Mouse (Mus musculus) embryonic facial prominence, embryonic 13.5 days (tissue): ENCODE measurements around the gene Lrp5. TPM values are rescaled to one million over a fixed set of nuclear protein-coding genes. Genes with fewer than 3 reads are reported as not detected.

Source experiments
- ATAC-seq: fragments of 200-750 bp; cut with Nextera tagmentation; 2 replicates; pipeline ENCODE4 v1.8.0; 2017; ENCODE audit warnings: low read depth; ENCODE audit not compliant: insufficient number of reproducible peaks, insufficient read depth, low FRiP score, low TSS enrichment
- H3K27ac ChIP-seq: fragments of 300-500 bp; sonication (generic); 2 replicates; pipeline ENCODE4 v1.5.1; 2015; ENCODE audit warnings: moderate library complexity, mild to moderate bottlenecking, inconsistent platforms
- H3K27me3 ChIP-seq: fragments of 300-500 bp; sonication (generic); 2 replicates; pipeline ENCODE4 v1.6.1; 2015; ENCODE audit warnings: mild to moderate bottlenecking, inconsistent platforms
- H3K36me3 ChIP-seq: fragments of 300-500 bp; sonication (generic); 2 replicates; pipeline ENCODE4 v1.6.1; 2015; ENCODE audit warnings: mild to moderate bottlenecking, inconsistent platforms
- H3K4me1 ChIP-seq: fragments of 300-500 bp; sonication (generic); 2 replicates; pipeline ENCODE4 v1.6.1; 2015; ENCODE audit warnings: inconsistent platforms
- H3K4me2 ChIP-seq: fragments of 300-500 bp; sonication (generic); 2 replicates; pipeline ENCODE4 v1.6.1; 2015; ENCODE audit warnings: moderate library complexity, mild to moderate bottlenecking, inconsistent platforms
- H3K4me3 ChIP-seq: fragments of 300-500 bp; sonication (generic); 2 replicates; pipeline ENCODE4 v1.5.1; 2015; ENCODE audit warnings: mild to moderate bottlenecking, inconsistent platforms
- H3K9ac ChIP-seq: fragments of 300-500 bp; sonication (generic); 2 replicates; pipeline ENCODE4 v1.6.1; 2015; ENCODE audit warnings: mild to moderate bottlenecking, inconsistent platforms
- H3K9me3 ChIP-seq: fragments of 300-500 bp; sonication (generic); 2 replicates; pipeline ENCODE4 v1.6.1; 2016; ENCODE audit warnings: inconsistent platforms
- WGBS: fragments of 180-500 bp; shearing (Covaris S2); methylation state at CpG from one replicate; pipeline ENCODE4 v1.1.7; 2015; ENCODE audit warnings: mixed read lengths; 5-methylcytosine and 5-hydroxymethylcytosine counted together
- polyA plus RNA-seq: library from polyadenylated mRNA; unstranded; fragments of >200 nt; fragmentation: Nextera tagmentation; extraction: Ambion mirVana; gene quantifications from 2 replicates; pipeline ENCODE4 v1.2.1, GENCODE M21; 2015

Lrp5 gene
- polyA plus RNA-seq, 1 experiment from 2014 or later: 7.9 TPM

DNA sequence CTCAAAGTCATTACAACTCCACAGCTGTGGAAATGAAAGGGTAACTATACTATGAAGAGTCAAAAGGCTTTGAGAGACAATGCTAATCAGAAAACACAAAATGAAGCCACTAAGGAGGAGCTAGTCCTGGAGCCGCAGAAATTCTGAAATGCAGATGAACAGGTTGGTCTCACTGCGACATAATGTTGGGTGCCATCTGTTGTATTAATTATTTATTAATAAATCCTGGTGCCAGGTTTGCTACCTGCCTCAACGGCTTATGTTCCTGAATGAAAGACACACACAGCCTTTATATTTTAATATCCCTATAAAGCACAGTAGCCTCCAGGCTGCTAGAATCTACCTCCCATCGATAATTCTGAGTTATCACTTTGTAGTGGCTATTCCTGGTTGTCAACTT, 143.8 kb downstream of the Lrp5 start:
- Histone ChIP-seq H3K4me2 (no peak overlapping the region), H3K9ac (no peak overlapping the region), H3K9me3 (no peaks in the 10 kb centered on the region), H3K36me3 (peaks cover 33% of the 10 kb centered on the region), H3K4me1 (peaks cover 3% of the 10 kb centered on the region; the same call in 1 of the 2 replicates), H3K27ac (no peak overlapping the region), H3K27me3 (no peaks in the 10 kb centered on the region), H3K4me3 (no peak overlapping the region)
- no peak for ATAC-seq
- WGBS: 96% methylated on average over 4 of the region's 4 CpGs

DNA sequence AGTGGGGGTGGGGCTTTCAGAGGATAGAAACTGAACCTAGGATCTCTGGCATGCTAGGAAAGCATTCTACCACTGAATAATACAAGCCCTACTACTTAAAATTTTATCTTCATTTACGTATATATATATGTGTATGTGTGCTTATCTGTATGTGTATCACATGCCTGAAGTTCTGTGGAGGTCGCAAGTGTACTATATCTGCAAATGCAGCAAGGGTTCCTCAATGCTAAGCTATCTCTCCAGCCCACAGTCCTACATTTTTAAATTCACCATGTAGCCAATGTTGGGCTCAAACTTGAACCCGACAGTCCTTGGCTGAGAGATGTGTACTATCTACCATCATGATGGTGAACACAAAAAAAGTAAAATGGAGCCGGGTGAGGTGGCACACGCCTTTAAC, 145.4 kb downstream of the Lrp5 start:
- peaks cover 31% of the 10 kb centered on the region for H3K36me3 ChIP-seq
- H3K27ac ChIP-seq: no peak overlapping the region
- H3K9ac ChIP-seq: no peak overlapping the region
- H3K4me2 ChIP-seq: no peak overlapping the region
- no peak overlapping the region for H3K4me3 ChIP-seq
- peaks cover 3% of the 10 kb centered on the region; the same call in 1 of the 2 replicates for H3K4me1 ChIP-seq
- ATAC-seq: no peak
- 97% methylated on average over 5 of the region's 5 CpGs for WGBS
- no peaks in the 10 kb centered on the region for H3K9me3 ChIP-seq
- no peaks in the 10 kb centered on the region for H3K27me3 ChIP-seq

DNA sequence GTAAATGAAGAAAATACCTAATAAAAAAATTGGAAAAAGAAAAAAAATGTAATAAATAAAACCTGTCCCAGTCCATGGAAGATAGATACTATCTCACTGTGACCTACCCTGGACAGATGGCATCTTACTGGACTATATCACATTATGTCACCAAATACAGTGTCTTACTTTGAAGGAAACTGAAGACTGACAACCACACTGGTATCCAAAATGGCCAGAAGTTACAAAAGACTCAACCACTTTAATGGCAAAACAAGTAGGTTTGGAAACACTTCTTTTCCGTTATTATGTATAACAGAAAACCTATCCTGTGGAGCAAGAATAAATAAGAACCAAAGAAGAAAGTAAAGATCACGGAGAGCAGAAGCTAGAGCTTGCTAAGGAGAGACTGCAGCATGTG, 146.1 kb downstream of the Lrp5 start:
- ATAC-seq: no peak
- Histone ChIP-seq H3K4me1 (0 out of 2 replicates have a peak, but pooled peaks cover 3% of the 10 kb centered on the region), H3K4me2 (no peak overlapping the region), H3K27ac (no peak overlapping the region), H3K9ac (no peak overlapping the region), H3K27me3 (no peaks in the 10 kb centered on the region), H3K36me3 (peaks cover 31% of the 10 kb centered on the region), H3K4me3 (no peak overlapping the region), H3K9me3 (no peaks in the 10 kb centered on the region)
- WGBS: 92% methylated on average over 2 of the region's 2 CpGs

DNA sequence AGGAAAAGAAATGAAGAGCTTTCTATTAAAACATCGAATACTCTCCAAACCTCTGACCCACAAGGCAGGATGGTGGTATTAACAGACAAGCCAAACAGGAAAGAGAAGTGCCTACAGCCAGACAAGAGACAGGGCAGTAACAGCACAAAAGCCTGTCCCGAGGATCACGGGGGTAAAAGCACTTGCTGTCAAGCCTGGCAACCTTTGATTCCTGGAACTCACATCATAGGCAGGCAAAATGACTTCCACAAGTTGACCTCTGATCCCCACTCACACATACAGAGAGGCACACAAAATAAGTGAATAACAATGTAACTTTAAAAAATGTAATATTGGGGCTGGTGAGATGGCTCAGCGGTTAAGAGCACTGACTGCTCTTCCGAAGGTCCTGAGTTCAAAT, 146.9 kb downstream of the Lrp5 start:
- ATAC-seq: no peak
- Histone ChIP-seq H3K27ac (no peak overlapping the region), H3K27me3 (no peaks in the 10 kb centered on the region), H3K36me3 (peaks cover 31% of the 10 kb centered on the region), H3K9ac (no peak overlapping the region), H3K9me3 (no peaks in the 10 kb centered on the region), H3K4me1 (0 out of 2 replicates have a peak, but pooled peaks cover 7% of the 10 kb centered on the region), H3K4me3 (no peak overlapping the region), H3K4me2 (no peak overlapping the region)
- WGBS: 84% methylated on average over 5 of the region's 5 CpGs

DNA sequence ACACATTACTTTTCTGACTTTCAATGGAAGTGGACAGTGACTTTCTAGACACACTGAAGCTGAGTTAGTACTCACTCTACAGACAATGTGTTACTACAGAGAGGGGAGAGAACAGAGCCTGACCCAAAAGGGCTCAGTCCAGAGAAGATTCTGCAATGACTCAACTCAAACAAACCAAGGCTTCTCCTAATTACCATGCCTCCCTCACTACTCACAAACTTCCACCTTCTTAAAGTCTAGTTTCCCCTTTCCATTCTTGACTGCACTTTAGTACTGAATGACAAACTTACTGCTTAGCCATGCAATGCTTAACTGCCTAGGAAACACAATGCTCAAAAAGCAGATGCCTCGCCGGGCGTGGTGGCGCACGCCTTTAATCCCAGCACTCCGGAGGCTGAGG, 148.7 kb downstream of the Lrp5 start:
- WGBS: 93% methylated on average over 6 of the region's 6 CpGs
- no peaks in the 10 kb centered on the region for H3K27me3 ChIP-seq
- ATAC-seq: no peak
- no peak overlapping the region for H3K4me3 ChIP-seq
- H3K4me1 ChIP-seq: 0 out of 2 replicates have a peak, but pooled peaks cover 4% of the 10 kb centered on the region
- H3K27ac ChIP-seq: no peak overlapping the region
- peaks cover 21% of the 10 kb centered on the region for H3K36me3 ChIP-seq
- no peak overlapping the region for H3K4me2 ChIP-seq
- no peaks in the 10 kb centered on the region for H3K9me3 ChIP-seq
- no peak overlapping the region for H3K9ac ChIP-seq

DNA sequence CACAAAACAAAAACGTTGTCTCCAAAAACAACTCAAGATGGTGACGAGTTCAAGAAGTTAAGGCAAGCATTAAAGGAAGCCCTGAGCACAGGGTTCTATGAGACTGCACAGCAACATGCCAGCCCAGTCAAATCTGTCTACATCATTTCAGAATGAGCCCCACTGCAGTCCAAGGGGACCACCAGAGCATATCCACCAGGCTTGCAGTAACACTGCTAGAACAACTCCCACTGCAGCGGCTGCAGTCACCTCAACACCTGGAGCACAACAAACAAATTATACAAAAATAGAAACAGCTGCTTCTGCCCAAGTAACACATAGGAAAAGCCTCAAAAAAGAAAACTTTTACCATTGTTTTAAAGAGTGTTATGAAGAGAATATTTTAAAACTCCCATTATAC, 151.4 kb downstream of the Lrp5 start:
- 76% methylated on average over 3 of the region's 3 CpGs for WGBS
- H3K4me1 ChIP-seq: 0 out of 2 replicates have a peak, but pooled peaks cover 4% of the 10 kb centered on the region
- H3K4me3 ChIP-seq: no peak overlapping the region
- H3K27me3 ChIP-seq: no peaks in the 10 kb centered on the region
- no peak for ATAC-seq
- no peak overlapping the region for H3K4me2 ChIP-seq
- peaks cover 14% of the 10 kb centered on the region for H3K36me3 ChIP-seq
- no peak overlapping the region for H3K9ac ChIP-seq
- H3K27ac ChIP-seq: no peak overlapping the region
- H3K9me3 ChIP-seq: no peaks in the 10 kb centered on the region

Other genes with a start within 250 kb of the Lrp5 start
- 63.9 and 71.4 TPM in 2 replicates for gene Ppp6r3, start 110.8 kb downstream of the Lrp5 start, polyA plus RNA-seq
- gene 1810055G02Rik, start 21.7 kb upstream of the Lrp5 start, polyA plus RNA-seq: 47.5 and 47.6 TPM in 2 replicates
- 34.1 and 36.0 TPM in 2 replicates for gene Kmt5b, start 80.9 kb upstream of the Lrp5 start, polyA plus RNA-seq
- 54.8 and 56.5 TPM in 2 replicates for gene Chka, start 165.2 kb upstream of the Lrp5 start, polyA plus RNA-seq
- gene Tcirg1, start 220.6 kb upstream of the Lrp5 start, polyA plus RNA-seq: 53.7 and 58.0 TPM in 2 replicates
- gene Ndufs8, start 226.2 kb upstream of the Lrp5 start, polyA plus RNA-seq: 258 and 278 TPM in 2 replicates
- gene Aldh3b1, start 243.2 kb upstream of the Lrp5 start, polyA plus RNA-seq: 1.6 and 1.7 TPM in 2 replicates
- gene Unc93b1, start 248.6 kb upstream of the Lrp5 start, polyA plus RNA-seq: 15.8 and 16.6 TPM in 2 replicates